Mouse (Mus musculus): ENCODE results near the gene Alkbh7. TPM values are rescaled to one million over a fixed set of nuclear protein-coding genes. Genes with fewer than 3 reads are reported as not detected.

Alkbh7 gene
- polyA plus RNA-seq (2012; rRNA removed) = 30.2 and 35.7 TPM in 2 replicates

DNA sequence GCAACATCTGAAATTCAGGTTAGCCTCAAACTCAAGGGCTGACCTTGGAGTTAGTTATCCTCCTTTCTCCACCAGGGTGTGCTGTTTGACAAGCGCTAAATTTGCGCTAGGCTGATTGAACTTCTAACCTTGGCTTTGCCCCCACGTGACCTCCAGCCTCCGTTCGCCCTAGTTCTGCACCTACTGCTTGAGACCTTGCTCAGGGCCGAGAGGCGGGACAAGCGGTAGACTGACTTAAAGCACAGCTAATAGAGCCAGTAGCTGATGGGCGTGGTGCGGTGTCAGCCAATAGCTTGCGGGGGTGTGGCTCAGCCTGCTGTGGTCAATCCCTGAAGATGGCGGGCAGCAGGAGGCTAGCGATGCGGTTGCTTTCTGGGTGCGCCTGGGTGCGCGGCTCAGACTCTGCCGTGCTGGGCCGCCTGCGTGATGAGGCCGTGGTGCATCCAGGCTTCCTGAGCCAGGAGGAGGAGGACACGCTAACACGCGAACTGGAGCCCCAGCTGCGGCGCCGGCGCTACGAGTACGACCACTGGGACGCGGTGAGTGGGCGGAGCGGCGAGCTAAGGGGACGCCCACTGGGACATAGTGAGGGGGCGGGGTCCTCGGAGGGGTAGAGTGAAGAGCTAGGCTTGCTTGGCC lies at the start of gene Alkbh7:
TSS of gene Alkbh7 (plus strand) at position 311 of the 639 bp plus-strand sequence.
- no peaks in the 10 kb centered on the region for H3K27me3 ChIP-seq (ENCODE audit: control insufficient read depth, insufficient read depth, low read length)
- H3K27ac ChIP-seq (ENCODE audit: control insufficient read depth, insufficient read depth, low read depth, low read length) = peak within 1 kb of the TSS; percentile 73
- TF ChIP-seq CTCF (IDR thresholded peaks at IDR 0.05; ENCODE audit: control insufficient read depth, insufficient read depth, insufficient replicate concordance, low read depth, low read length) (peak; percentile 45; the same call in 1 of the 2 replicates), POLR2A (IDR thresholded peaks at IDR 0.05; ENCODE audit: control insufficient read depth, low read depth, low read length) (peak; percentile 44; the same call in 1 of the 2 replicates)
- H3K4me1 ChIP-seq (ENCODE audit: control insufficient read depth, insufficient read depth, low read length) = peaks cover 8% of the 10 kb centered on the region
- no peaks in the 10 kb centered on the region for H3K36me3 ChIP-seq (ENCODE audit: control insufficient read depth, insufficient read depth, low read length)
- peak within 1 kb of the TSS; percentile 91 for H3K4me3 ChIP-seq (ENCODE audit: control insufficient read depth, low read depth, low read length)

GRCm38 (mm10) chr17:56950915-56951314 lies 46.2 kb upstream of the Alkbh7 start:
- TF ChIP-seq CTCF (IDR thresholded peaks at IDR 0.05; ENCODE audit: control insufficient read depth, insufficient read depth, insufficient replicate concordance, low read depth, low read length) = peak; percentile 91
- no peak for TF ChIP-seq POLR2A (IDR thresholded peaks at IDR 0.05; ENCODE audit: control insufficient read depth, low read depth, low read length)
- H3K27ac ChIP-seq (ENCODE audit: control insufficient read depth, insufficient read depth, low read depth, low read length) = no peak overlapping the region
- no peaks in the 10 kb centered on the region for H3K27me3 ChIP-seq (ENCODE audit: control insufficient read depth, insufficient read depth, low read length)
- H3K4me1 ChIP-seq (ENCODE audit: control insufficient read depth, insufficient read depth, low read length) = no peaks in the 10 kb centered on the region
- no peaks in the 10 kb centered on the region for H3K36me3 ChIP-seq (ENCODE audit: control insufficient read depth, insufficient read depth, low read length)
- H3K4me3 ChIP-seq (ENCODE audit: control insufficient read depth, low read depth, low read length) = no peak overlapping the region

GRCm38 (mm10) chr17:56952639-56953038 lies 44.5 kb upstream of the Alkbh7 start:
- H3K36me3 ChIP-seq (ENCODE audit: control insufficient read depth, insufficient read depth, low read length) = no peaks in the 10 kb centered on the region
- H3K27ac ChIP-seq (ENCODE audit: control insufficient read depth, insufficient read depth, low read depth, low read length) = no peak overlapping the region
- H3K4me1 ChIP-seq (ENCODE audit: control insufficient read depth, insufficient read depth, low read length) = no peaks in the 10 kb centered on the region
- H3K27me3 ChIP-seq (ENCODE audit: control insufficient read depth, insufficient read depth, low read length) = no peaks in the 10 kb centered on the region
- TF ChIP-seq CTCF (IDR thresholded peaks at IDR 0.05; ENCODE audit: control insufficient read depth, insufficient read depth, insufficient replicate concordance, low read depth, low read length) (no peak), POLR2A (IDR thresholded peaks at IDR 0.05; ENCODE audit: control insufficient read depth, low read depth, low read length) (no peak)
- no peak overlapping the region for H3K4me3 ChIP-seq (ENCODE audit: control insufficient read depth, low read depth, low read length)

GRCm38 (mm10) chr17:56954871-56955270 lies 42.3 kb upstream of the Alkbh7 start:
- TF ChIP-seq CTCF (IDR thresholded peaks at IDR 0.05; ENCODE audit: control insufficient read depth, insufficient read depth, insufficient replicate concordance, low read depth, low read length) (no peak), POLR2A (IDR thresholded peaks at IDR 0.05; ENCODE audit: control insufficient read depth, low read depth, low read length) (no peak)
- Histone ChIP-seq H3K27me3 (ENCODE audit: control insufficient read depth, insufficient read depth, low read length) (no peaks in the 10 kb centered on the region), H3K4me3 (ENCODE audit: control insufficient read depth, low read depth, low read length) (no peak overlapping the region), H3K27ac (ENCODE audit: control insufficient read depth, insufficient read depth, low read depth, low read length) (no peak overlapping the region), H3K4me1 (ENCODE audit: control insufficient read depth, insufficient read depth, low read length) (peaks cover 4% of the 10 kb centered on the region), H3K36me3 (ENCODE audit: control insufficient read depth, insufficient read depth, low read length) (no peaks in the 10 kb centered on the region)

- Histone ChIP-seq H3K4me3 (ENCODE audit: control insufficient read depth, low read depth, low read length) (no peak overlapping the region), H3K27ac (ENCODE audit: control insufficient read depth, insufficient read depth, low read depth, low read length) (no peak overlapping the region), H3K4me1 (ENCODE audit: control insufficient read depth, insufficient read depth, low read length) (peaks cover 4% of the 10 kb centered on the region), H3K36me3 (ENCODE audit: control insufficient read depth, insufficient read depth, low read length) (no peaks in the 10 kb centered on the region), H3K27me3 (ENCODE audit: control insufficient read depth, insufficient read depth, low read length) (no peaks in the 10 kb centered on the region)
- TF ChIP-seq POLR2A (IDR thresholded peaks at IDR 0.05; ENCODE audit: control insufficient read depth, low read depth, low read length) (no peak), CTCF (IDR thresholded peaks at IDR 0.05; ENCODE audit: control insufficient read depth, insufficient read depth, insufficient replicate concordance, low read depth, low read length) (no peak)
Observed at GRCm38 (mm10) chr17:56957763-56958429, 39.2 kb upstream of the Alkbh7 start.

DNA sequence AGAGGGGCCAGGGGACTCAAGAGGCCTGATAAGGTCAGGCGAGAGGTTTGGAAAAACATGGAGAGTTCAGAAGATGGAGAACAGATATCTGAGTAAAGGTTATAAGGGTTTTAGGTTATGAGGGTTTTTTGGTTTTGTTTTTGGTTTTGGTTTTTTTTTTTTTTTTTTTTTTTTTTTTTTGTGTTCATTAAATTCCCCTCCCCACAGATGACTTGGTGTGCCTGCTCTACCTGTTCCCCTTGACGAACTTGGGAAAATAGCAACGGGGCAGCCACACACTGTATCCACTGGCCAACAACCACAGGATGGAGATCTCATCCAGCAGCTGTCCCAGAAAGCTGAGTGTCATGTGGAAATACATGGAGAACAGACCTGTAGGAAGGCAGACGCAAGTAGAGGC lies 38.5 kb upstream of the Alkbh7 start:
- no peaks in the 10 kb centered on the region for H3K36me3 ChIP-seq (ENCODE audit: control insufficient read depth, insufficient read depth, low read length)
- TF ChIP-seq POLR2A (IDR thresholded peaks at IDR 0.05; ENCODE audit: control insufficient read depth, low read depth, low read length) (no peak), CTCF (IDR thresholded peaks at IDR 0.05; ENCODE audit: control insufficient read depth, insufficient read depth, insufficient replicate concordance, low read depth, low read length) (no peak)

GRCm38 (mm10) chr17:56961880-56962279 lies 35.3 kb upstream of the Alkbh7 start:
- Histone ChIP-seq H3K4me1 (ENCODE audit: control insufficient read depth, insufficient read depth, low read length) (peaks cover 4% of the 10 kb centered on the region), H3K4me3 (ENCODE audit: control insufficient read depth, low read depth, low read length) (no peak overlapping the region), H3K27me3 (ENCODE audit: control insufficient read depth, insufficient read depth, low read length) (no peaks in the 10 kb centered on the region), H3K27ac (ENCODE audit: control insufficient read depth, insufficient read depth, low read depth, low read length) (no peak overlapping the region), H3K36me3 (ENCODE audit: control insufficient read depth, insufficient read depth, low read length) (no peaks in the 10 kb centered on the region)
- TF ChIP-seq POLR2A (IDR thresholded peaks at IDR 0.05; ENCODE audit: control insufficient read depth, low read depth, low read length) (no peak), CTCF (IDR thresholded peaks at IDR 0.05; ENCODE audit: control insufficient read depth, insufficient read depth, insufficient replicate concordance, low read depth, low read length) (no peak; the same call in 1 of the 2 replicates)

More for the DNA sequence above, 38.5 kb upstream of the Alkbh7 start:
- Histone ChIP-seq H3K4me3 (ENCODE audit: control insufficient read depth, low read depth, low read length) (no peak overlapping the region), H3K4me1 (ENCODE audit: control insufficient read depth, insufficient read depth, low read length) (peaks cover 4% of the 10 kb centered on the region), H3K27me3 (ENCODE audit: control insufficient read depth, insufficient read depth, low read length) (no peaks in the 10 kb centered on the region), H3K27ac (ENCODE audit: control insufficient read depth, insufficient read depth, low read depth, low read length) (no peak overlapping the region)

All from testis, adult 2 months (tissue).